Mouse (Mus musculus) megakaryocyte, adult 5-6 weeks (primary cell): ENCODE data around the gene Cfap54. TPM values are rescaled to one million over a fixed set of nuclear protein-coding genes. Genes with fewer than 3 reads are reported as not detected.

Source experiments
- ATAC-seq: 2 replicates; pipeline ENCODE4 v1.8.0; 2016; ENCODE audit warnings: mild to moderate bottlenecking, inconsistent platforms; ENCODE audit not compliant: poor library complexity, severe bottlenecking
- total RNA-seq, 2 experiments: library from RNA; stranded (forward) in 1 of 2; stranded (reverse) in 1 of 2; fragments of 153-499, 151-499 nt in 1 of 2; fragments of 221-1000, 200-1000 nt in 1 of 2; gene quantifications; 2 replicates each; pipeline versions ENCODE4 v1.2.3 to v1.2.4; 2015 to 2017

The Cfap54 gene
- total RNA-seq, 2 experiments from 2014 or later: 0.25 to 1.1 TPM

GRCm38 (mm10) chr10:93098211-93098805 lies 16.9 kb upstream of the Cfap54 start:
- no peak for ATAC-seq

- ATAC-seq: no peak
Measured at GRCm38 (mm10) chr10:93097439-93097838, 16.0 kb upstream of the Cfap54 start.

- ATAC-seq: 0 out of 2 replicates have a peak, but pooled peaks have one; percentile 19
Measured at GRCm38 (mm10) chr10:93095827-93096226, 14.4 kb upstream of the Cfap54 start.

- peak; percentile 97 for ATAC-seq
Measured at GRCm38 (mm10) chr10:93094957-93095580, 13.7 kb upstream of the Cfap54 start.

GRCm38 (mm10) chr10:93091928-93092327 lies 10.5 kb upstream of the Cfap54 start:
- no peak for ATAC-seq

- peak; percentile 57 for ATAC-seq
Measured at GRCm38 (mm10) chr10:93090241-93090640, 8.8 kb upstream of the Cfap54 start.

- ATAC-seq: no peak
Measured at GRCm38 (mm10) chr10:93088396-93089048, 7.1 kb upstream of the Cfap54 start.

GRCm38 (mm10) chr10:93087504-93087903 lies 6.1 kb upstream of the Cfap54 start:
- no peak for ATAC-seq

- no peak for ATAC-seq
Measured at GRCm38 (mm10) chr10:93083963-93084340, 2.5 kb upstream of the Cfap54 start.

GRCm38 (mm10) chr10:93083198-93083962 lies 2.0 kb upstream of the Cfap54 start:
- peak; percentile 54 for ATAC-seq

GRCm38 (mm10) chr10:93079486-93079885 lies 1.9 kb downstream of the Cfap54 start:
- ATAC-seq: peak; percentile 9; the same call in 1 of the 2 replicates

GRCm38 (mm10) chr10:93077935-93078479 lies 3.4 kb downstream of the Cfap54 start:
- no peak for ATAC-seq

- ATAC-seq: no peak
Measured at GRCm38 (mm10) chr10:93076376-93076775, 5.0 kb downstream of the Cfap54 start.

GRCm38 (mm10) chr10:93075856-93076255 lies 5.6 kb downstream of the Cfap54 start:
- no peak for ATAC-seq

- ATAC-seq: no peak
Measured at GRCm38 (mm10) chr10:93072769-93073168, 8.6 kb downstream of the Cfap54 start.

- no peak for ATAC-seq
Measured at GRCm38 (mm10) chr10:93071753-93072152, 9.7 kb downstream of the Cfap54 start.

GRCm38 (mm10) chr10:93070121-93070898 lies 11.1 kb downstream of the Cfap54 start:
- peak; percentile 95 for ATAC-seq

GRCm38 (mm10) chr10:93069721-93070120 lies 11.7 kb downstream of the Cfap54 start:
- no peak for ATAC-seq

GRCm38 (mm10) chr10:93069041-93069679 lies 12.3 kb downstream of the Cfap54 start:
- ATAC-seq: peak; percentile 65

GRCm38 (mm10) chr10:93064973-93065372 lies 16.4 kb downstream of the Cfap54 start:
- ATAC-seq: no peak
